Mouse (Mus musculus): ENCODE data around the gene Ubald1. TPM values are rescaled to one million over a fixed set of nuclear protein-coding genes. Genes with fewer than 3 reads are reported as not detected.

Gene Ubald1
- polyA plus RNA-seq (2015; fragmentation: Nextera tagmentation; extraction: Ambion mirVana), result 34.4 and 37.2 TPM in 2 replicates

GRCm38 (mm10) chr16:4880136-4880825, at the start of gene Ubald1:
Gene Ubald1 (minus strand): TSS chr16:4880315.

GRCm38 (mm10) chr16:4885760-4886689, 5.9 kb upstream of the Ubald1 start, which contains the start of gene Mgrn1:
Gene Mgrn1 (plus strand): TSS chr16:4886249.

GRCm38 (mm10) chr16:4835191-4835590, 44.9 kb downstream of the Ubald1 start, which contains the start of gene 4930562C15Rik:
Gene 4930562C15Rik (plus strand): TSS chr16:4835416.

Other genes with a start within 250 kb of the Ubald1 start
- 5.5 and 7.0 TPM in 2 replicates for gene Vasn, start 240.4 kb downstream of the Ubald1 start, polyA plus RNA-seq (2015; fragmentation: Nextera tagmentation; extraction: Ambion mirVana)
- gene Dnaja3, start 240.3 kb downstream of the Ubald1 start, polyA plus RNA-seq (2015; fragmentation: Nextera tagmentation; extraction: Ambion mirVana), result 92.8 and 95.1 TPM in 2 replicates
- gene Coro7, start 200.5 kb downstream of the Ubald1 start, polyA plus RNA-seq (2015; fragmentation: Nextera tagmentation; extraction: Ambion mirVana), result 6.4 and 9.4 TPM in 2 replicates
- 9.6 and 11.7 TPM in 2 replicates for gene Nmral1, start 161.0 kb downstream of the Ubald1 start, polyA plus RNA-seq (2015; fragmentation: Nextera tagmentation; extraction: Ambion mirVana)
- 58.7 and 65.2 TPM in 2 replicates for gene Hmox2, start 154.0 kb downstream of the Ubald1 start, polyA plus RNA-seq (2015; fragmentation: Nextera tagmentation; extraction: Ambion mirVana)
- 121 and 134 TPM in 2 replicates for gene Cdip1, start 90.0 kb downstream of the Ubald1 start, polyA plus RNA-seq (2015; fragmentation: Nextera tagmentation; extraction: Ambion mirVana)
- 0.12 and 0.14 TPM in 2 replicates for gene 4930562C15Rik, start 44.9 kb downstream of the Ubald1 start, polyA plus RNA-seq (2015; fragmentation: Nextera tagmentation; extraction: Ambion mirVana)
- 61.0 and 64.5 TPM in 2 replicates for gene Mgrn1, start 5.9 kb upstream of the Ubald1 start, polyA plus RNA-seq (2015; fragmentation: Nextera tagmentation; extraction: Ambion mirVana)
- gene Nudt16l1, start 58.4 kb upstream of the Ubald1 start, polyA plus RNA-seq (2015; fragmentation: Nextera tagmentation; extraction: Ambion mirVana), result 82.1 and 91.1 TPM in 2 replicates
- gene Anks3, start 83.9 kb upstream of the Ubald1 start, polyA plus RNA-seq (2015; fragmentation: Nextera tagmentation; extraction: Ambion mirVana), result 20.7 and 21.9 TPM in 2 replicates
- not detected in 2 replicates for gene Sept12, start 117.5 kb upstream of the Ubald1 start, polyA plus RNA-seq (2015; fragmentation: Nextera tagmentation; extraction: Ambion mirVana)
- gene Smim22, start 127.0 kb upstream of the Ubald1 start, polyA plus RNA-seq (2015; fragmentation: Nextera tagmentation; extraction: Ambion mirVana), result 1.2 and 1.6 TPM in 2 replicates
- 24.9 and 29.7 TPM in 2 replicates for gene Rogdi, start 133.2 kb upstream of the Ubald1 start, polyA plus RNA-seq (2015; fragmentation: Nextera tagmentation; extraction: Ambion mirVana)
- gene Glyr1, start 169.5 kb upstream of the Ubald1 start, polyA plus RNA-seq (2015; fragmentation: Nextera tagmentation; extraction: Ambion mirVana), result 56.4 and 61.8 TPM in 2 replicates
- gene Ubn1, start 169.7 kb upstream of the Ubald1 start, polyA plus RNA-seq (2015; fragmentation: Nextera tagmentation; extraction: Ambion mirVana), result 10.1 and 10.9 TPM in 2 replicates